Mouse (Mus musculus): ENCODE results near the gene Cnksr3.
A peak's percentile ranks its signal among the peaks of the same experiment; 100 is the strongest.

The Cnksr3 gene

DNA sequence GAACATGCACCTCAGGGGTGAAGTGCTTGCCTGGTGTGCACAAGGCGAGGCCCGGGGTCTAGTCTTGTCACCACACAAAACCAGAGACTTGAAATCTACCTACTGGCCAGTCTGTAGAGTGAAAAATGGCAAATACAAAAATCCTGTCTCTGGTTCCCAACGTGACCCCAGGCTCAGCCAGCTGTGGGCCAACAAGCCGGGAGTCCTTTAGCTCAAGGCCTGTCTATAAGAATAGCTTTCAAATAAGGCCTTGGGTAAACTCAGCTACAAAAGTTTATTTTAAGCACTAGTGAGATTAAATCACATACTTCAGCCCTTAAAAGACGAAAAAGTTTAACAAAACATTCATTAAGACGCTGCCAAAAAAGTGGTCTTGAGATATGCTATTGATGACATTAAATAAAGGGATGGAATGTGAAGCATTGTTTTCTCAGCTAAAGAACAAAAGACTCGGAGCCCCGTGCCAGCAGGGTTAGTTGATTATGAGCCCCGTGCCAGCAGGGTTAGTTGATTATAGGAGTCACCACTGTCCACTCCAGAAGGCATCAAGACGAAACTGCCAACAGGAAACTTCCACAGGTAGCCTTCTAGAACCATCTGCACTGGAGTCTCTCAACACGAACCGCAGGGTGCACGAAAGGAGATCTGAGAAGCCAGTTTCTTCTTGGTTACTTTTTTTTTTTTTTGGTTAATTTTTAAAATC lies 67.8 kb downstream of the Cnksr3 start:
- DNase-seq = no peak

GRCm38 (mm10) chr10:7142287-7142686 lies 69.8 kb downstream of the Cnksr3 start:
- DNase-seq = no peak

GRCm38 (mm10) chr10:7140282-7140681 lies 71.8 kb downstream of the Cnksr3 start:
- no peak for DNase-seq

- no peak for DNase-seq
Observed at GRCm38 (mm10) chr10:7138049-7138448, 74.0 kb downstream of the Cnksr3 start.

DNA sequence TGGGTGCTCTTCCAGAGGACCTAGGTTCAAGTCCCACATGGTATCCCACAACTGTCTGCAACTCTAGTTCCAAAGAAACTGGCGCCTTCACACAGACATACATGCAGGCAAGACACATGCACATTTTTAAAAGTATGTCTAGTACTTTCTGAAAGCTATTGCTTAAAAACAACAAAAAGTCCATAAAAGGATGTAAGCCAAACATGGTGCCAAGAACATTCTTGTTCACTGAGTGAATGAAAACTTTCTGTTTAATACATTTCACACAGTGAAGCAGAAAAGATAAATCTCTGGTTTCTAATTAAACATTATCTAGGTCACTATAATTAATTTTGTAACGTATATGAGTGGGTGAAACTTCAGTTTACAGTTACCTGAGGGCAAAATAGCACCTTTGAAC lies 76.3 kb downstream of the Cnksr3 start:
- DNase-seq = no peak

- DNase-seq = no peak
Observed at GRCm38 (mm10) chr10:7133005-7133404, 79.0 kb downstream of the Cnksr3 start.

DNA sequence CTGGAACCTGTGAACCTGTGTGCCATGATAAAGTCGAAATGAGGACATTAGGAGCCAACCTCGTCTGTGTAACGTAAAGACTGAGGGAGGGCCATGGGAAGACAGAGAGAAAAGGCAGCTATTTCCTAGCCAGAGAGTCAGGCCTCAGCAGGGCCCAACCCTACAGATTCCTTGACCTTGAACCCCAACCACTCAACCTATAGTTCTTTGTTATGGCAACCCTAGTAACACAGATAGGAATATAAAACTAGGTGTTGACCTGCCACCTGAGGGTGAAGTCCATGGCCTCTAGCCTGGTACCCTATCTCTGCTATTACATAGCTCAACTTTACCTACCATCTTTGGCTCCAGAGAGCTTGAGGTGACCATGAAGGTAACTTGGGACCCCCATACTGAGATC lies 80.6 kb downstream of the Cnksr3 start:
- DNase-seq = no peak

DNA sequence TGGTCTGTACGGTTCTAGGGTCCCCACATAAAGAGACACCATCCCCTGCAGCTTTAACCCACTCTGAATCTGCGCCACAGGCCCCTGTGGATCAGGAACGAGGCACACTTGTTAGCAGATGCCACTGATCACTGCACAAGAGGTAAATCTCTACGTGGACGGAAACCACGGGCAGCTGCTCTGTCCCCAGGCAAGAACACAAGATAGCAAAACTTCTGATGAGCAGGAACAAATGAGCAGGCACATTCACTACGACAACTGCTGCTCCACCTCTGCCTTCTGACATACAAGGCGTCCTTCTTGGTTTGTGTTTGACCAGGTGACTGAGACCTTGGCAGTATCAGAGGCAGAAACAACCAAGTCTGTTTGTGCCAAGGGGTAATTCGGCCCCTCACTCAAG lies 84.2 kb downstream of the Cnksr3 start:
- DNase-seq = no peak

GRCm38 (mm10) chr10:7126882-7127281 lies 85.2 kb downstream of the Cnksr3 start:
- no peak for DNase-seq

- DNase-seq = no peak
Observed at GRCm38 (mm10) chr10:7126287-7126686, 85.8 kb downstream of the Cnksr3 start.

- DNase-seq = peak; percentile 29
Observed at GRCm38 (mm10) chr10:7124993-7125392, 87.0 kb downstream of the Cnksr3 start.

- no peak for DNase-seq
Observed at GRCm38 (mm10) chr10:7122294-7122693, 89.7 kb downstream of the Cnksr3 start.

DNA sequence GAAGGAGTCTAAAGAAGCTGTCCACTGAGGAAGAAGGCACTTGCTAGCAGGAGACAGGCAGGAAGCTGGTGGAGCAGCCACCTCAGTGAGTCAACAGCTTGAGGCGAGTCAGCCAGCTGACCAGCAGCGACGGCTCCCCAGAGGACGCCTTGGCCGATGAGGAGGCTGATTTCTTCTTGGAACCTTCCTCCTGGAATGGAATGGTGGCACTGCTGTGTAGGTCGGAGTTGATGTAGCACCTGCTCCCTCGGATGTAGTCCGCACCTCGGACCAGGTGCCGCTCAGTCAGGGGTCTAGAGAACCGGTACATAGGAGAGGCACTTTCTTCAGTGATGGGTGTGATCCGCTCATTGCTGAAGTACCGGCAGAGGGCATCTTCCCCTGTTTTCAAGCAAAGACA lies 91.8 kb downstream of the Cnksr3 start:
- no peak for DNase-seq

DNA sequence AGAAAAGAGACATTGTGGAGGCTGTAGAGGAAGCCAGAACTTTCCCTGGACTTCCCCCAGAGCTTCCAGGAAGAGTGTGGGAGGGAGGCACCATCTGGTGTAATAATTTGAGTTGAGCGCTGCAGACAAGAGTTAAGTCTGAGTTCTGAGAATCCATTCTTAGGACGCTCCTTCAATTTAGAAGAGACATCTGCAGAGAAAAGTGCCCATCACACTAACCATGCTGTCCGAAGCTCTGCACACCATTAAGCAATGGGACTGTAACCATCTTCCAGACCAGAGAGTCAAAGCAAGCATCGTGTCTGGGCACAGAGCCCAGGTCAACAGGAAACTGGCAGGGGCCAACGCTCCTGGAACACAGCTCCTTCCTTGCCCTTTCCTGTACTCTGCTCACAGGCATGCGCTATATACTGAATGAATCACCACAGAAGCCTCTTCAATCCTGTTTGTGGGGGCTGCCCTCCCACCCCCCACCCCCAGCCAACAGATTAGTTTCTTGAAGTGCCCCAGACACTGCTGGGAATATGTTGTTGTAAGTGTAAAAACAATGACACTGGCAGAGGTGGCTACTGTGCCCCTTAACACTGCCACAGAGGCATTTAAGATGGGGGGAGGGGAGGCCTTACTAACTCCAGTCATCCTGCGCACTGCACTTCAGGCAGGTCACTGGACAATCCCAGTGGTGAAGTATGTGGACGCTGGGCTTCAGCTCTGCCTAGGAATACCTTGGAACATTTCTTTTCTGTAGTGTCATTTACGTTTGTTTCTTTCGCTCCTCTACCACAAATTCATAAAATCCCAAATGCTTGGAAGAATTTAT lies 93.6 kb downstream of the Cnksr3 start:
- DNase-seq = no peak

- no peak for DNase-seq
Observed at GRCm38 (mm10) chr10:7117785-7118184, 94.3 kb downstream of the Cnksr3 start.

GRCm38 (mm10) chr10:7114796-7115195 lies 97.2 kb downstream of the Cnksr3 start:
- DNase-seq = no peak

GRCm38 (mm10) chr10:7113747-7114146 lies 98.3 kb downstream of the Cnksr3 start:
- DNase-seq = no peak

GRCm38 (mm10) chr10:7113144-7113543 lies 98.9 kb downstream of the Cnksr3 start:
- DNase-seq = no peak

DNA sequence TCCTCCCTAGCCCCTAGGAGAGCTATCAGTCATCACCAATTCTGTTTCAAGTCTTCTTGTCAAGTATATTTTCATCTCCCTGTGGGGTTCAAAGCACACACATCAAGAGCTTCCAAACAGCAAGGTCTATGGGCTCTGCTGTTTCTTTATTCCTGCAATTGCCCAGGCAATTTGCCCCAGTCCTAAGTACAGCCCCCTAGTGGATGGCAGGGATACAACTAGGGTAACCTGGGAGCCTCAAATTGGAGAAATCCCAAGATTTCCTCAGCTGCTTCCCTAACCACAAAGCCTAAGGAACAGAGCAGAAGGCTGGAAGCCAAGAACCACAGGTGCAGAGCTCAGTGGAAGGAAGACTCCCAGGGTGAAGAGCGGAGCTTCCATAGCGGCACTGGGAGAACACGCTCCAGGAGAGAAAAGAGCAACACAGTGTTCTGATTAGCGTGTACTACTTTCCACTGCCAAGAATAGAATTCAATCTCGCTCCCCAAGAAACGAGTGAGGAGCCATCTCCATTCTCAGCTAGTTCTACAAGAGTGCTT lies 100.5 kb downstream of the Cnksr3 start:
- DNase-seq = no peak

DNA sequence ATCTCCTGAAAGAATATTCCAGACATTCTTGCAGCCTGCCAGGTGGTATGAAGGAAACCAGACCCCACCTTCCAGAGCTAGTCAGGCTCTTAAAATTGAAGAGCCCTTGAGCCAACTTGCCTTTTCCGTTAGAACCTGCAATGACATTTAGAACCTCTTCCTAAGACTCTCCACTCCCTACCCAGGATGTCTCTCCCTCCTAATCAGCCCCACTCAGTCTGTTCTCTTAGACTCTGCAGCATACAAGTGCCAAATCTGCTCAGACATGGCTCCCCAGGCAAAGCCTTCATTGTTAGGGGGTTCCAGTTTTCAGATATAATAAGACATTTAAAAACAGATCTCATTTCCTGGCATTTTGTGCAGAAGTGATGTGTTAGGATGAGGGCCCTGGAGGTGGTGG lies 108.2 kb downstream of the Cnksr3 start:
- DNase-seq = no peak

GRCm38 (mm10) chr10:7077971-7078370 lies 134.1 kb downstream of the Cnksr3 start:
- no peak for DNase-seq

GRCm38 (mm10) chr10:7077389-7077808 lies 134.6 kb downstream of the Cnksr3 start:
- no peak for DNase-seq

DNA sequence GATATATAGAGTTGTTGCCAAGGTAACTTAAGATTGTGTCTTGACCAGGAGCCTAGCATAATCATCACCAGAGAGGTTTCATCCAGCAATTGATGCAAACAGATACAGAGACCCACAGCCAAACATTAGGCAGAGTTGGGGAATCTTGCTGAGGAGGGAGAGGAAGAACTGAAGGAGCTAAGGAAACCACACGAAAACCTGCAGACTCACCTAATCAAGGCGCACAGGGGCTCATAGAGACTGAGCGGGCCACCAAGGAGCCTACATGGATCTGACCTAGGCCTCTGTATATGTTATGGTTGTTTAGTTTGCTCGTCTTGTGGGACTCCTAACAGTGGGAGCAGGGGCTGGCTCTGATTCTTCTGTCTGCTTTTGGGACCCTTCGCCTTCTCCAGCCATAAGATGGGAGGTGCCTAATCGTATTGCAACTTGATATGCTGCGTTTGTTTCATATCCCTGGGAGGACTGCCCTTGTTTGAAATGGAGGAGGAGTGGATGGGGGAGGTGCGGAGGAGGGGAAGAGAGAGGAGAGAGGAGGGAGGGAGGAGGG lies 135.3 kb downstream of the Cnksr3 start:
- DNase-seq = no peak

DNA sequence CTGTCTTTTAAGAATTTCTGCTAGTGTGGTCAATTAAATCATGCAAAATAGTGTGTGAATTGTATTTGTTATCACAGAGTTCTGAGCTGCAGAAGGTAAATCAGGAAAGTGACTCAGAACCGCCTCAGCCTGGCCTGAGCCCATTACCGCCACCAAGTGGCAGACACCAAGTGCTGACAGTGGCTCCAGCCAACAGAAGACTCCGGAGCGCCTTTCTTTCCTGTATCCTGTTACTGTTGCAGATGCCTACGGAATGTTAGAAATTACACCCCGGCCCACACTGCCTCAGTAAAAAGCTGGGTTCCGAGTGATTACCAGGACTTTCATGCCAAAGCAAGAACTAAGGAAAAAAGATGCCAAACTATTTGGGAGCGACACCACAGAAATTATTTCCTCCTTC lies 135.8 kb downstream of the Cnksr3 start:
- peak; percentile 74 for DNase-seq
